Mouse (Mus musculus) gonadal fat pad, adult 2 months (tissue): ENCODE results near the gene Wee2. TPM values are rescaled to one million over a fixed set of nuclear protein-coding genes. Genes with fewer than 3 reads are reported as not detected.

Source experiments
- DNase-seq: peaks from one replicate; pipeline ENCODE4 v3.0.0-alpha.2; 2012; ENCODE audit warnings: low read depth
- polyA plus RNA-seq: library from polyadenylated mRNA; depleted of rRNA; stranded (reverse); fragments of >200 nt; gene quantifications from 2 replicates; pipeline ENCODE4 v1.2.3, GENCODE M21; 2012; rRNA removed

The Wee2 gene
- polyA plus RNA-seq, 1 experiment: 0.23 TPM

- no peak for DNase-seq
Measured at GRCm38 (mm10) chr6:40435151-40436046, 3.5 kb upstream of the Wee2 start.

DNA sequence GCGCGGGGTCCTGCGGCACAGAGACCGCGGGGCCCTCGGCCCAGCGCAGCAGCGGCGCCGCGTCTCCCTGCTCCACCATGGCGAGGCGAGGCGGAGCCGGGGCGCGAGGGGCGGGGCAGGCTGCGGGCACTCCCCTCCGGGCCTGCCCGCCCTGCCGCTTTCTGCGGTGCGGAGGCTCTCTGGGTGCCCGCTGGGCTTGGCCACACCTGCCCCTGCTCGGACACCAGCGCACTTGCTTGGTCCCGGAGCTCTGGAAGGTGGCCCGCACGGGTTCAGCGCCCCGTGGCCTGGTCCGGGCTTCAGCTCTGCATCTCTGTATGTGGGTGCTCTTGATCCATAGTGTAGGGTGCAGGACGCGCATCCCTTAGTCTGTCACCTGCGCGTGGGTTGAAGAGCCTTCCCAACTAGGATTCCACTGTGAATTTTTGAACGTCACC, 2.8 kb upstream of the Wee2 start, which contains the start of gene E330009J07Rik:
Gene E330009J07Rik (minus strand): TSS at position 89 of the 437 bp plus-strand sequence.
- no peak for DNase-seq

DNA sequence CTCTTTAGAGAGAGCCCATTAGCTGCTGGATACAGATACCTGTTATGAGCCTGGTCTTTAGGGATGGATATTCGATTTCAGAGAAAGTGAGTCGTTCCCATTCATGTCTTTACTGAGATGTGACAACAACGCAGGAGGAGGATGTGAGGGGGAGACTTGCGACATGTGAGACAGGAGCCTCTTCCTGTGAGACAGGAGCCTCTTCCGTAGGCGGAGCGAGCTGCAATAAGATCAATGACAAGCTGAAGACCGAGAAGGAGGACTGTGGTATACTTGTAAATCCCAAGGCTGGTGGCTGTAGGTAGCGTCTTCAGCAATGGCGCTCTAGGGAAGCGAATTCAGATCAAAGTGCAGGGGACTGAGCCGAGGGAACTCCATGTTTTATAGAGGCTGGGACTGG, 843 bp downstream of the Wee2 start:
- no peak for DNase-seq

GRCm38 (mm10) chr6:40441276-40441675, 2.4 kb downstream of the Wee2 start:
- DNase-seq: no peak

DNA sequence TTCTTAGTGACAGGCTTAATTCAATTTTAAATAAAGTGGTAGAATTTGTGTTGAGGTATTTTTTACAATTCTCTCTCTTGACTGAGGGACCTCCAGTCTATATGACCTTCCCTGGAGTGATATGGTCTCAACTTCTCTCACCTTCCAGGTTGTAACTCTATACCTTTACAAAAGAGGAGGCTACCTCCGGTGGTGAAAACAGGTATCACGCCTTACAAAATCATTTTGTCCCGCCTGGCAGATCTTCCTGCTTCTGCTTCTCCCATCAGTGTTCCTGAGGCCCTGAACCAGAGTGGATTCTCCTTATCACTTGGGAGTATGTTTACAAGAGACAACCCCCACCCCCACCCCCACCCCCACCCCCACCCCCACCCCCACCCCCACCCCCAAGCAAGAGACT, 2.9 kb downstream of the Wee2 start:
- no peak for DNase-seq

DNA sequence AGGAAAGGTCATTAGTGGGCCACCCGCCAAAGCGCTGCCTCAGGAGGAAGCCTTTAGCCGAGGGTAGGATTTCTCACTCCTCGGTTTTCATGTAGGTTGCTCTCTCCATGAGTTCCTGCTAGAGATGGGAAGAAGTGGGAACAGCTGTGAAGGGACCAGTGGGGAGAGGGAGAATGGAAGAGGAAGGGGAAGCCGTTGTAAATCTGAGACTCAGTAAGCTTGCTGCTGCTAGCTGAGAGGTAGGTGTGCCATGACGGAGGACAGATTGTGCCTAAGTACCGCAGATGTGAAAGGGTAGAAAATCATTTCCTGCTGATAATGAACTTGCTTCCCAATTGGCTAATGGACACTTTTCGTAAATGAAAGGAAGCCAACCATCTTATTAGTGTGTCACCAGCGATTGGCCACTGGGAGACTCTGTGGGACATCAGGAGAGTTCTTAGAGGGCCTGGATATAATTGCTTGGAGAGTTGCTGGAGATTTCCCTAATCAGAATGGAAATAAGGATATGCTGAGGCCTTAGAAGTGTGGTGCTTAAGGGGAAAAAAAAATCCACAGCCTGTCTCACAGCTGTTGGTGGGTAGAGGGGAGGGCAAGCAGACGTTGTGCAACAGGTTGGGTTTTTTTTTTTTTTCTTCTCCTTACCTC, 4.5 kb downstream of the Wee2 start:
- DNase-seq: no peak

- DNase-seq: no peak
Measured at GRCm38 (mm10) chr6:40448626-40449025, 9.7 kb downstream of the Wee2 start.

DNA sequence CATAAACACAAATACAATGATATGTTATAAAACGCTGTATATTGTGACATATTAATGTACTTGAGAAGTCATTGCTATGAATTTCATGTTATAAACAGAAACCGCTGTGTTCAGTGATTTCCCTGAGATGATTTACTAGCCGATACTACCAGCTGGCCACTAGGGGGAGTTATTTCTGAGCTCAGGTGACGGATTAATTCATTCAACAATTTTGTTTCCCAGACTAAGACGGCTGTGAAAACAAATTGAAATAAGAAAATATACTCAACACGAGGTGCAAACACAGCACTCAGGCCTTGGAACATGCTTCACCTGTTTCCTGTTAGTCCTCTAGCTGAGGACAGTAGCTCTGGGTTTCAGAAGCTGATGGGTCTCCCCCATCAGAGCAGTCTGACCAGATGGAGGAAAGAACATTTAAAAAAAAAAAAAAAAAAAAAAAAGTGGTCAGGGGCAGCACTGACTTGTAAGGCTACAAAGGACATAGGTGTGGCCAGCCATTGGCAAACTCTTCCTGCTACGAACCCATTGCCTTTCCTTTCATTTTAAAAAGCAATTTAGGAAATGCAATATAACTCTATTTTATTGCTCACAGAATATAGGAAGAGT, 15.7 kb downstream of the Wee2 start:
- no peak for DNase-seq

- no peak for DNase-seq
Measured at GRCm38 (mm10) chr6:40465710-40466109, 26.8 kb downstream of the Wee2 start.

GRCm38 (mm10) chr6:40470916-40471719, 32.2 kb downstream of the Wee2 start, which contains the start of gene Ssbp1:
Ssbp1 (plus strand) TSS chr6:40471352.
- peak; percentile 69 for DNase-seq

- no peak for DNase-seq
Measured at GRCm38 (mm10) chr6:40471720-40472010, 32.8 kb downstream of the Wee2 start.

DNA sequence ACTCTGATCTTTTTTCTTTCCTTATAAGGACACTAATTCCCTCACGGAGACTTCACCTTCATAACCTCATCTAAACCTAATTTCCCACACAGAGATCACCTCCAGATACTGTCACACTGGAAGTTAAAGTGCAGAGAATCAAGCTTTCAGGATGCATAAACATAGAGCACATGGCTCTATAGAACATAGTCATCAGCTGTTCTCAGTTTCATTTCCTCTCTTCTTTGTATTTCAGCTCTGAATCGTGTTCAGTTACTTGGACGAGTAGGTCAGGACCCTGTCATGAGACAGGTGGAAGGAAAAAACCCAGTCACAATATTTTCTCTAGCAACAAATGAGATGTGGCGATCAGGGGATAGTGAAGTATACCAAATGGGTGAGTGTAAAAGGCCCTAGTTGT, 37.2 kb downstream of the Wee2 start:
- no peak for DNase-seq

DNA sequence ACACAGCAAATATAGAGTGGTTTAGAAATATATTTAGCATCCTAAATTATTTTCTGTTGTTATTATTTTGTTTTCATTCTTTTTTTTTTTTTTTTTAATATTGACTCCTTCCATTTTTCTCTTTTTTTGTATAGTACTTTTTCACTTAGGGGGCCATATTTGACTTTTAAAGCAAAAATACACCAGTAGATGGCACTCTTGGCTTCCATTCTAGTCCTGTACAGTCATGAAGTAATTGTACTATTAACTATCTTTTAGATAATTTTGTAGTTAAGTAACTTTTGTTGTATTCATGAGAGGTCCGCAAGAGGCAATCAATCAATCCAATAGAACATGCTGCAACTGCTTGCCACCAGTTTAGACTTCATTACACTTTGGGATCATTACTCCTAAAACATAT, 40.8 kb downstream of the Wee2 start:
- DNase-seq: no peak

GRCm38 (mm10) chr6:40482318-40482717, 43.4 kb downstream of the Wee2 start:
- no peak for DNase-seq

GRCm38 (mm10) chr6:40490933-40491332, 52.0 kb downstream of the Wee2 start, which contains the start of gene Tas2r137:
Tas2r137 (plus strand) TSS chr6:40491233.
- no peak for DNase-seq

DNA sequence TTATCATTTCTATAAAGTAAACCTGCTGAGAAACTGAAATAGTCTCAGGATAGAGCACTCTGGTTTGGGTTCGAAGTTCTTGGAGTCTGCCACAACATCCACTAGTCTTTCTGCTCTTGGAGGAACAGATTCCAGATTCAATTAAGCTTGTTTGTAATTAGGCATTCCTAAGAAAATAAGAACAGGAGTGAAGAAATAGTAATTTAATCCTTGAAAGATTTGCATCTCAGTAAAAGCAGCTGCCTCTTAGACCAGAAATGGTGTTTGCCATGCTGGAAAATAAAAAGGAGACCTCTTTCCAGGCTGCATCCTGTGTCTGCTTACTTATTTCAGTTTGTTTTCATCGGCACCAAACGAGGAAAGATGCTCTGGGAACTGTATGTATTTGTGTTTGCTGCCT, 54.3 kb downstream of the Wee2 start, which contains the start of gene Tas2r108:
Gene Tas2r108 (plus strand): TSS at position 301 of the 400 bp plus-strand sequence.
- no peak for DNase-seq

Other genes starting within 250 kb of the Wee2 start
- gene Agk, start 113.9 kb upstream of the Wee2 start, polyA plus RNA-seq: 14.4 and 16.2 TPM in 2 replicates
- 4.8 and 9.2 TPM in 2 replicates for gene E330009J07Rik, start 3.0 kb upstream of the Wee2 start, polyA plus RNA-seq
- gene Ssbp1, start 32.3 kb downstream of the Wee2 start, polyA plus RNA-seq: 13.8 and 17.7 TPM in 2 replicates
- gene Tas2r137, start 52.1 kb downstream of the Wee2 start, polyA plus RNA-seq: not detected in 2 replicates
- gene Tas2r108, start 54.4 kb downstream of the Wee2 start, polyA plus RNA-seq: 0.15 TPM in 1 of 2 replicates, not detected in the other
- 0.24 and 0.90 TPM in 2 replicates for gene Prss37, start 80.4 kb downstream of the Wee2 start, polyA plus RNA-seq
- not detected in 2 replicates for gene Olfr461, start 116.0 kb downstream of the Wee2 start, polyA plus RNA-seq
- not detected in 2 replicates for gene Olfr460, start 130.4 kb downstream of the Wee2 start, polyA plus RNA-seq
- 0.75 and 0.84 TPM in 2 replicates for gene Clec5a, start 146.7 kb downstream of the Wee2 start, polyA plus RNA-seq
- not detected in 2 replicates for gene Tas2r138, start 174.2 kb downstream of the Wee2 start, polyA plus RNA-seq
- gene Mgam, start 189.7 kb downstream of the Wee2 start, polyA plus RNA-seq: 1.1 TPM in 2 replicates